In the genomic region with DNA sequence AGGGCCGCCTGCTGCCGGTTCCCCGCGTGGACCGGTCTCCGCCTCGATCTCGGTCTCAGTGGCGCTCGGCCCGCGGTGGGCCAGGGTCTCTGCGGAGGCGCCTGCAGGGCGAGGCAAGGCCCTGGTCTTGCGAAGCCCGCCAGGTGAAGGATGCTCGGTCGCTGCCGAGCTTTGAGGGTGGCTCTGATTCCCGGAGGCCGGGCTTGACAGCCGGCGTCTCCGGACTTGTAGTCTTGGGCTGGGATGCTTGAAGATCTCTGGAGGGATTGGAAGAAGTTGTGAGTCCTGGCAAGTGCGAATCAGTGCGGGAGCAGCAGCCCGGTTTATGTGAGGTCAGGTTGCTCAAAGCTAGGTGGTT, we compare ENCODE assay signal across 8 mouse cellular contexts. TPM values are rescaled to one million over a fixed set of nuclear protein-coding genes. Genes with fewer than 3 reads are reported as not detected.
DNase-seq lines count a peak whose midpoint lies in the region; ATAC-seq and TF ChIP-seq lines count a peak whose summit lies in the region.

No protein-coding gene starts in this region.

- peak; percentile 23 for DNase-seq in ovary, postnatal 14 days (ENCODE audit: low spot score)
- DNase-seq in ovary, postnatal 36 days (ENCODE audit: low spot score), result no peak
- no peak for DNase-seq in hindbrain, postnatal 0 days (ENCODE audit: low spot score)
- peak; percentile 31 for DNase-seq in lung, postnatal 14 days
- no peak for DNase-seq in adrenal gland, postnatal 14 days

- peaks cover 17% of the 10 kb centered on the region; the same call in 1 of the 2 replicates for H3K36me3 ChIP-seq in hindbrain, postnatal 0 days (ENCODE audit: insufficient read depth, low read length)
- peaks cover 12% of the 10 kb centered on the region; the same call in 1 of the 2 replicates for H3K36me3 ChIP-seq in stomach, embryonic 16.5 days (ENCODE audit: control insufficient read depth, insufficient read depth, low read length)

- no peaks in the 10 kb centered on the region for H3K27me3 ChIP-seq in hindbrain, postnatal 0 days (ENCODE audit: insufficient read depth, low read length)
- H3K27me3 ChIP-seq in stomach, embryonic 16.5 days (ENCODE audit: control insufficient read depth, insufficient read depth, low read length), result no peaks in the 10 kb centered on the region

- ATAC-seq in erythroid progenitor cell, adult 5-6 weeks (replicated peaks; ENCODE audit: low FRiP score, poor library complexity, severe bottlenecking), result peak; percentile 16; the same call in 1 of the 2 replicates
- no peak; the same call in 1 of the 2 replicates for ATAC-seq in hindbrain, postnatal 0 days
- no peak for ATAC-seq in stomach, embryonic 16.5 days (ENCODE audit: insufficient read depth, low FRiP score)

- H3K27ac ChIP-seq in bone marrow, adult 2 months (ENCODE audit: control insufficient read depth, insufficient read depth, low read depth, low read length, poor library complexity), result peak overlapping the region; percentile 83
- peak overlapping the region; percentile 88 for H3K27ac ChIP-seq in hindbrain, postnatal 0 days
- H3K27ac ChIP-seq in stomach, embryonic 16.5 days (ENCODE audit: low read length), result peak overlapping the region; percentile 28

- no peaks in the 10 kb centered on the region for H3K9me3 ChIP-seq in hindbrain, postnatal 0 days (ENCODE audit: low read length)
- H3K9me3 ChIP-seq in stomach, embryonic 16.5 days (replicated peaks; ENCODE audit: control insufficient read depth, low read length), result no peaks in the 10 kb centered on the region

- WGBS in bone marrow, adult 2 months, result 0% methylated on average over 28 of the region's 28 CpGs
- WGBS in hindbrain, postnatal 0 days, result 0% methylated on average over 28 of the region's 28 CpGs
- WGBS in stomach, embryonic 16.5 days, result under 1% methylated on average over 28 of the region's 28 CpGs

- TF ChIP-seq POLR2A in bone marrow, adult 2 months (IDR thresholded peaks at IDR 0.05; ENCODE audit: borderline replicate concordance, control insufficient read depth, low read depth, low read length), result no peak; the same call in 1 of the 2 replicates

- peak overlapping the region; percentile 78 for H3K4me3 ChIP-seq in bone marrow, adult 2 months (replicated peaks; ENCODE audit: control insufficient read depth, low read depth, low read length)
- H3K4me3 ChIP-seq in hindbrain, postnatal 0 days (ENCODE audit: low read length), result peak overlapping the region; percentile 89
- H3K4me3 ChIP-seq in stomach, embryonic 16.5 days (replicated peaks; ENCODE audit: low read length), result peak overlapping the region; percentile 95

- peak overlapping the region; percentile 90 for H3K9ac ChIP-seq in hindbrain, postnatal 0 days (replicated peaks; ENCODE audit: low read length)
- H3K9ac ChIP-seq in stomach, embryonic 16.5 days (ENCODE audit: low read length), result peak overlapping the region; percentile 91

- peaks cover 2% of the 10 kb centered on the region for H3K4me1 ChIP-seq in bone marrow, adult 2 months (ENCODE audit: control insufficient read depth, insufficient read depth, low read length)
- H3K4me1 ChIP-seq in hindbrain, postnatal 0 days (ENCODE audit: insufficient read depth, low read length), result peaks cover 15% of the 10 kb centered on the region; the same call in 1 of the 2 replicates
- H3K4me1 ChIP-seq in stomach, embryonic 16.5 days (ENCODE audit: control insufficient read depth, insufficient read depth, low read length), result peaks cover 25% of the 10 kb centered on the region

- peak overlapping the region; percentile 80 for H3K4me2 ChIP-seq in hindbrain, postnatal 0 days (ENCODE audit: low read depth, low read length)
- H3K4me2 ChIP-seq in stomach, embryonic 16.5 days (ENCODE audit: low read depth, low read length), result peak overlapping the region; percentile 90

- no peak for TF ChIP-seq CTCF in bone marrow, adult 2 months (IDR thresholded peaks at IDR 0.05; ENCODE audit: control insufficient read depth, insufficient read depth, low read length)
- TF ChIP-seq CTCF in hindbrain, postnatal 0 days (IDR thresholded peaks at IDR 0.05; ENCODE audit: low read depth), result no peak

RNA-seq across cellular contexts. Expression of a gene that starts 0.6 kb away (rescaled TPM):
- polyA plus RNA-seq in bone marrow, adult 2 months (2011; ENCODE audit: insufficient read depth, insufficient read length, low replicate concordance, missing spikeins), result 33.4 and 94.8 TPM in 2 replicates
- total RNA-seq in erythroid progenitor cell, adult 5-6 weeks (2015; ENCODE audit: low replicate concordance), result 23.8 and 28.5 TPM in 2 replicates
- total RNA-seq in erythroid progenitor cell, adult 5-6 weeks (2017; ENCODE audit: low replicate concordance), result 47.2 and 53.1 TPM in 2 replicates
- 98.5 and 99.9 TPM in 2 replicates for total RNA-seq in hindbrain, postnatal 0 days (2014; rRNA removed)
- polyA plus RNA-seq in hindbrain, postnatal 0 days (2015; fragmentation: Nextera tagmentation; extraction: Ambion mirVana), result 99.6 and 118 TPM in 2 replicates
- 73.0 and 87.5 TPM in 2 replicates for polyA plus RNA-seq in stomach, embryonic 16.5 days (2015; fragmentation: Nextera tagmentation; extraction: Ambion mirVana)
- 58.4 and 60.0 TPM in 2 replicates for total RNA-seq in adrenal gland, postnatal 14 days (2021)

RNA-seq across cellular contexts. Expression of a gene that starts 0.6 kb away (rescaled TPM):
- 18.0 and 56.6 TPM in 2 replicates for polyA plus RNA-seq in bone marrow, adult 2 months (2011; ENCODE audit: insufficient read depth, insufficient read length, low replicate concordance, missing spikeins)
- total RNA-seq in erythroid progenitor cell, adult 5-6 weeks (2015; ENCODE audit: low replicate concordance), result 35.7 and 83.4 TPM in 2 replicates
- 45.5 and 71.2 TPM in 2 replicates for total RNA-seq in erythroid progenitor cell, adult 5-6 weeks (2017; ENCODE audit: low replicate concordance)
- total RNA-seq in hindbrain, postnatal 0 days (2014; rRNA removed), result 107 and 128 TPM in 2 replicates
- 65.6 and 72.1 TPM in 2 replicates for polyA plus RNA-seq in hindbrain, postnatal 0 days (2015; fragmentation: Nextera tagmentation; extraction: Ambion mirVana)
- polyA plus RNA-seq in stomach, embryonic 16.5 days (2015; fragmentation: Nextera tagmentation; extraction: Ambion mirVana), result 17.4 and 18.1 TPM in 2 replicates
- 29.6 and 32.2 TPM in 2 replicates for total RNA-seq in adrenal gland, postnatal 14 days (2021)

Comparison
In these comparisons a context has a peak if more than half of its experiments do, and no peak if none do; other contexts are left out.
1. DNase-seq: peak in ovary, postnatal 14 days (single experiment) and lung, postnatal 14 days (single experiment); none in ovary, postnatal 36 days (single experiment), hindbrain, postnatal 0 days (single experiment) and adrenal gland, postnatal 14 days (single experiment).
2. H3K27ac ChIP-seq: peak in every context shown above with its lines; median percentile 88 in hindbrain, postnatal 0 days; 83 in bone marrow, adult 2 months; 28 in stomach, embryonic 16.5 days.
3. Peak in every context shown above with its lines, with median percentiles within 50 percentile points of each other: H3K4me3 ChIP-seq.